Mouse (Mus musculus): ENCODE data around the gene Morn4. TPM values are rescaled to one million over a fixed set of nuclear protein-coding genes. Genes with fewer than 3 reads are reported as not detected.

Gene Morn4
- polyA plus RNA-seq (2014; fragmentation: Nextera tagmentation; extraction: Ambion mirVana) = 14.0 and 15.6 TPM in 2 replicates

GRCm38 (mm10) chr19:42086166-42086565 lies at the start of gene Morn4:
Gene Morn4 (minus strand): TSS chr19:42086357.
- Histone ChIP-seq H3K4me2 (ENCODE audit: low read length) (peak within 1 kb of the TSS; percentile 89), H3K4me3 (ENCODE audit: control insufficient read depth in 1 of 2, insufficient read depth in 1 of 2, low read depth in 1 of 2, low read length in 2 of 2) (peak within 1 kb of the TSS; percentile 68 to 79), H3K36me3 (ENCODE audit: control insufficient read depth, insufficient read depth, low read length) (no peaks in the 10 kb centered on the region), H3K27ac (replicated peaks in 1 of 2; ENCODE audit: control insufficient read depth in 1 of 2, insufficient read depth in 1 of 2, low read depth in 2 of 2, low read length in 2 of 2) (no peak within 1 kb of the TSS), H3K27me3 (ENCODE audit: control insufficient read depth, insufficient read depth, low read length) (no peaks in the 10 kb centered on the region), H3K4me1 (ENCODE audit: control insufficient read depth in 2 of 2, insufficient read depth in 2 of 2, low read length in 2 of 2) (peaks cover 9 to 14% of the 10 kb centered on the region in 2 experiments), H3K9ac (ENCODE audit: low read length) (peak within 1 kb of the TSS; percentile 77), H3K9me3 (ENCODE audit: control insufficient read depth, low read length) (no peaks in the 10 kb centered on the region)
- under 1% methylated on average over 21 of the region's 21 CpGs for WGBS
- ATAC-seq (ENCODE audit: insufficient number of reproducible peaks, insufficient read depth, low FRiP score, low read depth) = 0 out of 2 replicates have a peak, but pooled peaks have one; percentile 33

- Histone ChIP-seq H3K36me3 (ENCODE audit: control insufficient read depth, insufficient read depth, low read length) (no peaks in the 10 kb centered on the region), H3K9me3 (ENCODE audit: control insufficient read depth, low read length) (no peaks in the 10 kb centered on the region), H3K4me2 (ENCODE audit: low read length) (no peak overlapping the region), H3K27ac (replicated peaks in 1 of 2; ENCODE audit: control insufficient read depth in 1 of 2, insufficient read depth in 1 of 2, low read depth in 2 of 2, low read length in 2 of 2) (no peak overlapping the region), H3K4me3 (ENCODE audit: control insufficient read depth in 1 of 2, insufficient read depth in 1 of 2, low read depth in 1 of 2, low read length in 2 of 2) (no peak overlapping the region), H3K9ac (ENCODE audit: low read length) (no peak overlapping the region), H3K27me3 (ENCODE audit: control insufficient read depth, insufficient read depth, low read length) (no peaks in the 10 kb centered on the region), H3K4me1 (ENCODE audit: control insufficient read depth in 2 of 2, insufficient read depth in 2 of 2, low read length in 2 of 2) (peaks cover 2% of the 10 kb centered on the region in 2 experiments)
- no peak for ATAC-seq (ENCODE audit: insufficient number of reproducible peaks, insufficient read depth, low FRiP score, low read depth)
These were observed 48.9 kb upstream of the Morn4 start for GRCm38 (mm10) chr19:42135070-42135469.

- Histone ChIP-seq H3K36me3 (ENCODE audit: control insufficient read depth, insufficient read depth, low read length) (no peaks in the 10 kb centered on the region), H3K27ac (replicated peaks in 1 of 2; ENCODE audit: control insufficient read depth in 1 of 2, insufficient read depth in 1 of 2, low read depth in 2 of 2, low read length in 2 of 2) (no peak overlapping the region), H3K9me3 (ENCODE audit: control insufficient read depth, low read length) (no peaks in the 10 kb centered on the region), H3K9ac (ENCODE audit: low read length) (no peak overlapping the region), H3K4me3 (ENCODE audit: control insufficient read depth in 1 of 2, insufficient read depth in 1 of 2, low read depth in 1 of 2, low read length in 2 of 2) (no peak overlapping the region), H3K27me3 (ENCODE audit: control insufficient read depth, insufficient read depth, low read length) (no peaks in the 10 kb centered on the region), H3K4me2 (ENCODE audit: low read length) (no peak overlapping the region), H3K4me1 (ENCODE audit: control insufficient read depth in 2 of 2, insufficient read depth in 2 of 2, low read length in 2 of 2) (peaks cover 23 to 32% of the 10 kb centered on the region in 2 experiments)
- ATAC-seq (ENCODE audit: insufficient number of reproducible peaks, insufficient read depth, low FRiP score, low read depth) = no peak
- whole genome bisulfite sequencing = 76% methylated on average over 5 of the region's 5 CpGs
These were observed 44.9 kb upstream of the Morn4 start for GRCm38 (mm10) chr19:42131101-42131500.

GRCm38 (mm10) chr19:42130294-42130606 lies 44.1 kb upstream of the Morn4 start:
- Histone ChIP-seq H3K4me2 (ENCODE audit: low read length) (no peak overlapping the region), H3K9me3 (ENCODE audit: control insufficient read depth, low read length) (no peaks in the 10 kb centered on the region), H3K9ac (ENCODE audit: low read length) (no peak overlapping the region), H3K4me1 (ENCODE audit: control insufficient read depth in 2 of 2, insufficient read depth in 2 of 2, low read length in 2 of 2) (peaks cover 25 to 39% of the 10 kb centered on the region in 2 experiments), H3K27ac (replicated peaks in 1 of 2; ENCODE audit: control insufficient read depth in 1 of 2, insufficient read depth in 1 of 2, low read depth in 2 of 2, low read length in 2 of 2) (peak overlapping the region; percentile 83 to 91; a peak in 3 of 4 replicates), H3K4me3 (ENCODE audit: control insufficient read depth in 1 of 2, insufficient read depth in 1 of 2, low read depth in 1 of 2, low read length in 2 of 2) (no peak overlapping the region), H3K36me3 (ENCODE audit: control insufficient read depth, insufficient read depth, low read length) (no peaks in the 10 kb centered on the region), H3K27me3 (ENCODE audit: control insufficient read depth, insufficient read depth, low read length) (no peaks in the 10 kb centered on the region)
- WGBS = 71% methylated on average over 3 of the region's 3 CpGs
- no peak for ATAC-seq (ENCODE audit: insufficient number of reproducible peaks, insufficient read depth, low FRiP score, low read depth)

- no peaks in the 10 kb centered on the region for H3K9me3 ChIP-seq (ENCODE audit: control insufficient read depth, low read length)
- peaks cover 5% of the 10 kb centered on the region; the same call in 1 of the 2 replicates for H3K36me3 ChIP-seq (ENCODE audit: control insufficient read depth, insufficient read depth, low read length)
- peak overlapping the region; percentile 60 for H3K9ac ChIP-seq (ENCODE audit: low read length)
- H3K4me2 ChIP-seq (ENCODE audit: low read length) = peak overlapping the region; percentile 96
- H3K4me3 ChIP-seq (ENCODE audit: control insufficient read depth in 1 of 2, insufficient read depth in 1 of 2, low read depth in 1 of 2, low read length in 2 of 2) = peak overlapping the region; percentile 65 to 70
- 34% methylated on average over 14 of the region's 14 CpGs for WGBS
- no peak for ATAC-seq (ENCODE audit: insufficient number of reproducible peaks, insufficient read depth, low FRiP score, low read depth)
- peaks cover 25 to 41% of the 10 kb centered on the region in 2 experiments for H3K4me1 ChIP-seq (ENCODE audit: control insufficient read depth in 2 of 2, insufficient read depth in 2 of 2, low read length in 2 of 2)
- H3K27me3 ChIP-seq (ENCODE audit: control insufficient read depth, insufficient read depth, low read length) = no peaks in the 10 kb centered on the region
- peak overlapping the region; percentile 83 to 91 for H3K27ac ChIP-seq (replicated peaks in 1 of 2; ENCODE audit: control insufficient read depth in 1 of 2, insufficient read depth in 1 of 2, low read depth in 2 of 2, low read length in 2 of 2)
These were observed 43.5 kb upstream of the Morn4 start for GRCm38 (mm10) chr19:42129509-42130293.

- Histone ChIP-seq H3K36me3 (ENCODE audit: control insufficient read depth, insufficient read depth, low read length) (peaks cover 12% of the 10 kb centered on the region), H3K27me3 (ENCODE audit: control insufficient read depth, insufficient read depth, low read length) (no peaks in the 10 kb centered on the region), H3K9me3 (ENCODE audit: control insufficient read depth, low read length) (no peaks in the 10 kb centered on the region), H3K4me2 (ENCODE audit: low read length) (peak within 1 kb of the TSS; percentile 96), H3K9ac (ENCODE audit: low read length) (peak within 1 kb of the TSS; percentile 92), H3K27ac (replicated peaks in 1 of 2; ENCODE audit: control insufficient read depth in 1 of 2, insufficient read depth in 1 of 2, low read depth in 2 of 2, low read length in 2 of 2) (peak within 1 kb of the TSS; percentile 83 to 91), H3K4me3 (ENCODE audit: control insufficient read depth in 1 of 2, insufficient read depth in 1 of 2, low read depth in 1 of 2, low read length in 2 of 2) (peak within 1 kb of the TSS; percentile 65 to 70), H3K4me1 (ENCODE audit: control insufficient read depth in 2 of 2, insufficient read depth in 2 of 2, low read length in 2 of 2) (peaks cover 25 to 41% of the 10 kb centered on the region in 2 experiments)
- WGBS = under 1% methylated on average over 54 of the region's 54 CpGs
- ATAC-seq (ENCODE audit: insufficient number of reproducible peaks, insufficient read depth, low FRiP score, low read depth) = peak; percentile 98
These were observed 42.8 kb upstream of the Morn4 start, which contains the start of gene Avpi1 for GRCm38 (mm10) chr19:42128787-42129508. Gene Avpi1 (minus strand): TSS chr19:42129059.

GRCm38 (mm10) chr19:42128052-42128740 lies 42.0 kb upstream of the Morn4 start:
- no peak for ATAC-seq (ENCODE audit: insufficient number of reproducible peaks, insufficient read depth, low FRiP score, low read depth)
- H3K4me1 ChIP-seq (ENCODE audit: control insufficient read depth in 2 of 2, insufficient read depth in 2 of 2, low read length in 2 of 2) = peaks cover 25 to 41% of the 10 kb centered on the region in 2 experiments
- no peaks in the 10 kb centered on the region for H3K27me3 ChIP-seq (ENCODE audit: control insufficient read depth, insufficient read depth, low read length)
- no peaks in the 10 kb centered on the region for H3K9me3 ChIP-seq (ENCODE audit: control insufficient read depth, low read length)
- peak overlapping the region; percentile 65 to 70 for H3K4me3 ChIP-seq (ENCODE audit: control insufficient read depth in 1 of 2, insufficient read depth in 1 of 2, low read depth in 1 of 2, low read length in 2 of 2)
- H3K4me2 ChIP-seq (ENCODE audit: low read length) = peak overlapping the region; percentile 96
- 4% methylated on average over 23 of the region's 23 CpGs for whole genome bisulfite sequencing
- peaks cover 20% of the 10 kb centered on the region for H3K36me3 ChIP-seq (ENCODE audit: control insufficient read depth, insufficient read depth, low read length)
- H3K9ac ChIP-seq (ENCODE audit: low read length) = peak overlapping the region; percentile 92
- H3K27ac ChIP-seq (replicated peaks in 1 of 2; ENCODE audit: control insufficient read depth in 1 of 2, insufficient read depth in 1 of 2, low read depth in 2 of 2, low read length in 2 of 2) = peak overlapping the region; percentile 69 to 84
